Mouse (Mus musculus) C2C12 (cell line): ENCODE results near the gene Alg11. TPM values are rescaled to one million over a fixed set of nuclear protein-coding genes. Genes with fewer than 3 reads are reported as not detected.
A peak's percentile ranks its signal among the peaks of the same experiment; 100 is the strongest.

Source experiments
- H3K27me3 ChIP-seq: one replicate; pipeline ENCODE4 v1.6.1; 2011; ENCODE audit not compliant: control insufficient read depth, insufficient read depth, insufficient read length
- H3K36me3 ChIP-seq: one replicate; pipeline ENCODE4 v1.6.1; 2011; ENCODE audit not compliant: control insufficient read depth, insufficient read depth
- H3K4me3 ChIP-seq: one replicate; pipeline ENCODE4 v1.5.1; 2011; ENCODE audit warnings: mild to moderate bottlenecking, control low read depth; ENCODE audit not compliant: poor library complexity, insufficient read depth, severe bottlenecking
- H3K79me2 ChIP-seq: one replicate; pipeline ENCODE4 v1.6.1; 2011; ENCODE audit not compliant: control insufficient read depth, insufficient read depth
- H3K79me3 ChIP-seq: one replicate; pipeline ENCODE4 v1.6.1; 2011; ENCODE audit warnings: low read depth, control low read depth
- H3ac ChIP-seq: one replicate; pipeline ENCODE3; 2011; ENCODE audit warnings: low read depth; ENCODE audit not compliant: control insufficient read depth, insufficient read length
- CEBPB ChIP-seq: IDR thresholded peaks from one replicate; pipeline ENCODE4 v1.6.1; 2011; ENCODE audit warnings: low read depth, mild to moderate bottlenecking, control low read depth, moderate library complexity
- CTCF ChIP-seq: IDR thresholded peaks from one replicate; pipeline ENCODE4 v1.5.1; 2011; ENCODE audit not compliant: control insufficient read depth, insufficient read depth, insufficient read length
- FOSL1 ChIP-seq: IDR thresholded peaks from one replicate; pipeline ENCODE4 v1.8.0; 2011; ENCODE audit warnings: mild to moderate bottlenecking, low read length; ENCODE audit not compliant: poor library complexity, insufficient read depth, severe bottlenecking
- MAX ChIP-seq: IDR thresholded peaks from one replicate; pipeline ENCODE4 v1.6.1; 2011; ENCODE audit warnings: mild to moderate bottlenecking, control low read depth
- MYOD1 ChIP-seq: IDR thresholded peaks from one replicate; pipeline ENCODE4 v1.6.1; 2011; ENCODE audit warnings: low read depth; ENCODE audit not compliant: control insufficient read depth, insufficient read length
- MYOG ChIP-seq: IDR thresholded peaks from one replicate; pipeline ENCODE4 v1.6.1; 2011; ENCODE audit not compliant: control insufficient read depth, insufficient read length; ENCODE audit errors: extremely low read depth
- USF1 ChIP-seq: IDR thresholded peaks from one replicate; pipeline ENCODE4 v1.6.1; 2011; ENCODE audit warnings: low read depth, mild to moderate bottlenecking, control low read depth, moderate library complexity
- polyA plus RNA-seq: library from polyadenylated mRNA; unstranded; fragments of >200 nt; fragmentation: generic; extraction: Trizol; gene quantifications from one replicate; pipeline ENCODE4 v1.2.1, GENCODE M21; 2012; ENCODE audit warnings: missing spikeins

The Alg11 gene
- polyA plus RNA-seq, 1 experiment = 3.1 TPM

DNA sequence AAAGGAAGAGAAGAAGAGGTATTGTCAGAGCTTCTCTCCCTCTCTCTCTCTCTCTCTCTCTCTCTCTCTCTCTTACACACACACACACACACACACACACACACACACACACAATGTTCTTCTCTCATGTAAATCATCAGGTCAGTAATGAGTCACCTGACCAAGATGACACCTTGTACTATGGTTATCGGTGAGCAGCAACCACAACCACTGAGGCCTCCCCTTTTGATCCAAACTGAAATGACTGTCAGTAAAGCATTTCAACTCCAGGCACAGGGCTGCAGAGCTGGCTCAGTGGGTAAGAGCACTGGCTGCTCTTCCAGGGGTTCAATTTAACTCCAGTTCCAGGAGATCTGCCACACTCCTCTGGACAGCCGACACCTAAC lies 5.0 kb upstream of the Alg11 start:
- TF ChIP-seq CTCF (no peak), MAX (no peak), CEBPB (no peak), MYOD1 (no peak), USF1 (no peak), FOSL1 (no peak), MYOG (no peak)

DNA sequence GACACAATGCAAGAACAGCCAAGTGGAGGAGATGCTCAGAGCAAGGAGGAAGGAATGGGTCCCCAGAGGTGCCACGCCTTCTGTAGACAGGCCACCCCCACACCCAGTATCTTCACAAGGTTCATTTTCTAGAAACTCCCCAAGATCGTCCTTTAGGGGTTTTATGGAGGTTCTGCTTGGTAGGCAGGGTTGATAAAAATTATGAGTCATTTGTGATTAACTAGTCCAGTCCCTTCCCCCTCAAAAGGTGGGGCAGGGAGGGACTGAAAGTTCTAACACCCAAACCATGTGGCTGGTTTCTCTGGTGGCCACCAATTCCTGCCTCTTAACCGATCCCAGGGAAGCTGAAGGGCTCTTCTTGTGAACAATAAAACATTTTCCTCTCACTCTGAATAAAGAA lies 3.7 kb upstream of the Alg11 start:
- H3K36me3 ChIP-seq = no peaks in the 10 kb centered on the region

More for the DNA sequence above, 5.0 kb upstream of the Alg11 start:
- no peaks in the 10 kb centered on the region for H3K79me3 ChIP-seq
- H3K79me2 ChIP-seq = no peaks in the 10 kb centered on the region
- no peak overlapping the region for H3K4me3 ChIP-seq
- peaks cover 19% of the 10 kb centered on the region for H3K27me3 ChIP-seq
- H3K36me3 ChIP-seq = no peaks in the 10 kb centered on the region
- H3ac ChIP-seq = no peak overlapping the region

DNA sequence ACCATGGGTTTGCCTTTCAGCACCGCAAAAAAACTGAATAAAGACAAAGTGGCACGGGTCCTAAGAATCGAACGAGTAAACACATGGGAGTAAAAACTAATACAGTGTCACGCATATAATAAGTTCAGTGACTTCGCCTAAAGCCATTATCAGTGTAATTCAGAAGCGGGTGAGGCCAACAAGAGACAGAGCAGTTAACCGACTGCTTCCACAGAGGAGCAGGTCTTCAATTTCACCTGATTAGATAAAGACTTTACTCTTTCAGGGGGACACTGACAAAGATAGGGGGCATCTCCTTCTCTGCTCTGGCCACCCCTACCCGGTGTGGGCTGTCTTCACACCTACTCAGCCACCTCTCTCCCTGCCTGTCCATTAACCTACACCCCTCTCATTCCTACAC lies 2.2 kb upstream of the Alg11 start:
- Histone ChIP-seq H3K79me3 (peaks cover 17% of the 10 kb centered on the region), H3K36me3 (peaks cover 13% of the 10 kb centered on the region), H3K79me2 (peaks cover 28% of the 10 kb centered on the region), H3K4me3 (no peak overlapping the region), H3ac (no peak overlapping the region), H3K27me3 (peaks cover 19% of the 10 kb centered on the region)
- no peak for TF ChIP-seq MAX
- no peak for TF ChIP-seq FOSL1
- TF ChIP-seq MYOG = no peak
- TF ChIP-seq MYOD1 = no peak
- no peak for TF ChIP-seq CTCF
- TF ChIP-seq CEBPB = no peak
- TF ChIP-seq USF1 = no peak

More for the DNA sequence above, 3.7 kb upstream of the Alg11 start:
- no peak overlapping the region for H3ac ChIP-seq
- H3K4me3 ChIP-seq = no peak overlapping the region
- H3K27me3 ChIP-seq = peaks cover 19% of the 10 kb centered on the region
- H3K79me2 ChIP-seq = peaks cover 13% of the 10 kb centered on the region
- TF ChIP-seq MYOG (no peak), CTCF (no peak), CEBPB (no peak), USF1 (no peak), FOSL1 (no peak), MYOD1 (no peak), MAX (no peak)
- peaks cover 9% of the 10 kb centered on the region for H3K79me3 ChIP-seq

DNA sequence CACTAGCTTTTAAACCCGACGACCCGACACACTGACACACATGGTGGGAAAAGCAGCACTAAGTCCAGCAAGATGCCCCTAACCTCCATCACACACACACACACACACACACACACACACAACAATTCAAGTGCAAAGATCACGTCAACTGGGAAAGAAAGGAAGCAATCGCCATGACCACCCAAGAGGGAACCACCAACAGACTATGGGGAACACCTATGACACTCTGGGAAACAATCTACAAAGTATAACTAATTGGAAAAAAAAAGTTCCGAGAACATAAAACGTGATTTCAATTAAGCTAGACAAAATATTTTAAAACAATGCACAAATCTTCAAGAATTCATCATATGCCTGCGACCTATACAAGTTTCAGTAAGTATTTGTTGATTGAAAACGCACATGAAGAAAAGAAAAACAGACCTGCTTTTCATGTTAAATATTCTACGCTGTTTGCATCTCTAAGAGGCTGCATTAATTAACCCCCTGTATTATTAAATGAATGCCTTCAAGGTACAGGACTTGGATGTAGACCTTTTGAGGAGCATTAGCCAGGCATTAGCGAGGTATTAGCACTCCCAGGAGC lies 1.3 kb upstream of the Alg11 start:
- Histone ChIP-seq H3K36me3 (peaks cover 21% of the 10 kb centered on the region), H3K27me3 (peaks cover 19% of the 10 kb centered on the region), H3K79me2 (peaks cover 31% of the 10 kb centered on the region), H3K79me3 (peaks cover 17% of the 10 kb centered on the region), H3K4me3 (no peak overlapping the region), H3ac (no peak overlapping the region)
- TF ChIP-seq USF1 (no peak), MYOG (no peak), CTCF (no peak), CEBPB (no peak), MAX (no peak), MYOD1 (no peak), FOSL1 (no peak)

DNA sequence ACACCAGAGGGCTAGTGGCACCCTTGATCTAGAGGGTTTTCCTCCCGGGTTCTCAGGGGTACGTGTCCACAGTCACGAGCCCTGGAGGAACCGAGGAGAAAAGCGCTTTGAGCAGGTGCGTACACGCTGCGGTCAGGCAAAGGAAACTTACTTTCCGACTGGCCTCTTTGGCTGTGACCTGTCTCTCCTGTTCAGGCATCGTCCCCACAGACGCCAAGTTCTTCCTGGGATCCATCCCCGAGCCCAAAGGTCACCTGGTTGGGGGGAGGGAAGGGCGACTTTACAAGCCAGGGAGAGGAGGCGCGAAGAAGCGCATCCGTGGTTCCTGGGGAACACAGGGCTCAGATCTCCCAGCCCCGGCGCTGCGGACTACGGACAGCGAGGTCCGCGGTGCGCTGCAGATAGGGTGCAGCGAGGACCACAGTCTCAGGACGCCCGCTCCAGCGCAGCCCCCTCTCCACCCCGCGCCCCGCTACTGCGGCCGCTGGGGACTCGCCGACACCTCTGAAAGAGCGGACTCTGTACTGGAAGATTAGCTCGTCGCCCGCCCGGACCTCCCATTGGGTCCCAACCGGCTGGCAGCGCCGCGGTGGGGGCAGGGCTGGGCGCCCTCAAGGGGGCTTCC lies 588 bp upstream of the Alg11 start, which contains the start of gene Atp7b:
TSS of gene Atp7b (minus strand) at position 485 of the 625 bp plus-strand sequence.
- H3K4me3 ChIP-seq = peak within 1 kb of the TSS; percentile 71
- H3ac ChIP-seq = peak within 1 kb of the TSS; percentile 69
- no peak for TF ChIP-seq FOSL1
- no peak for TF ChIP-seq MYOG
- no peak for TF ChIP-seq MAX
- no peak for TF ChIP-seq USF1
- no peak for TF ChIP-seq MYOD1
- TF ChIP-seq CTCF = no peak
- TF ChIP-seq CEBPB = no peak
- peaks cover 27% of the 10 kb centered on the region for H3K36me3 ChIP-seq
- H3K79me2 ChIP-seq = peaks cover 31% of the 10 kb centered on the region
- peaks cover 17% of the 10 kb centered on the region for H3K79me3 ChIP-seq
- peaks cover 19% of the 10 kb centered on the region for H3K27me3 ChIP-seq
